Mouse (Mus musculus): ENCODE data around the gene Mecp2.
"Not testable (repeated sequence)": the region's sequence is repeated elsewhere in the genome, so short reads cannot be mapped to it uniquely, and the experiment has no call there.

Mecp2 gene

DNA sequence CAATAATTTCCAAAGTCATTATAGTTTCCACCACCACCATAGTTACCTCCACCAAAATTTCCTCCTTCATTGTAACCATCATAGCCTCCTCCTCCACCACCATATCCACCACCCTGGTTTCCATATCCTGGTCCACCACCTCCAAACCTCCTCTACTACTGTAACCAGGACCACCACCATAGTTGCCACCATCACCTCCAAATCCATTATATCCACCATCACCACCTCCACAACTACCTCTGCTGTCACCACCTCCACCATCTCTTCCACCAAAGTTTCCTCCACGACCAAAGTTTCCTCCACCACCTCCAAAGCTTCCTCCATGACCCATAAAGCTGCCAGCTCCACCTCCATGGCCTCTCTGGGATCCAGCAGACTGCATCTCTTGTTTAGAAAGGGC is at the start of gene Mecp2:
Gene Mecp2 (minus strand): TSS at position 101 of the 400 bp plus-strand sequence.
- not testable (repeated sequence) for DNase-seq (ENCODE audit: low read depth)

DNA sequence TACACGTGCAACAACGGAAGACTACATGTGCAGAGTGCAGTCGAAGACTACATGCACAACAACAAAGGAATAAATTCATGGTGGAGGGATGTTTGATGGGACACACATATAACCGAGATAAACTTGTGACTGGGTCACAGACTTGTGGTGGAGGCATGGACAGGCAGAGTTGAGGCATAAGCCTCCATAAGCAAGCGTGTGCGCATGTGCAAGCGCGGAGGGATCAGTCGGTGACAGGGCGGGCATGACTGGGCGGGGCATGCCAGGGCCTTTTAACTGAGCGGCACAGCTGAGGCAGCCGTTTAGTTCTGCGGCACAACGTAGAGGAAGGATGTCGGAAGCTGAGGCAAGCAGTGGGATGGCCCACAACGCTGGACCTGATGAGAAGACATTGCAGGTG is 41.8 kb upstream of the Mecp2 start, which contains the start of gene Tktl1:
Gene Tktl1 (plus strand): TSS at position 301 of the 400 bp plus-strand sequence.
- no peak for DNase-seq (ENCODE audit: low read depth)

GRCm38 (mm10) chrX:74167738-74168137 is 32.6 kb upstream of the Mecp2 start, which contains the start of gene Tex28:
TSS of gene Tex28 (minus strand) at chrX:74167838.
- no peak for DNase-seq (ENCODE audit: low read depth)

DNA sequence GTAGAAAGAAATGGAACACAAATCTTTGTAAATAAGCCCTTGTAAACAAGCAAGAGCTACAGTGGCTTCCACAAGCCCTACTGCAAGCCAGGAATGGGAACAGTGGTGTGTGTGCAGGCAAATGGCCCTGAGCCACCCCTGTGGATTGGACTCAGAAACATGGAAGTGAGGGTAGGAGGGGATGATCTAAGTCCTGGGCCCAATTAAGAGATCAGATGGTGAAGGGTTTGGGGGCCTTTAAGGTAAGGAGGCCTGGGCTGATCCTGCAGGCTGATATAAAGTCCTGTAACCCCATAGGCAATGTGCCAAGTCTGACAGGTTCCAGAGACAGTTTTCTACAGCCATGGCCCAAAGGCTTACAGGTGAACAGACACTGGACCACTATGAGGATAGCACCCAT is 8.0 kb downstream of the Mecp2 start, which contains the start of gene Opn1mw:
Gene Opn1mw (plus strand): TSS at position 301 of the 400 bp plus-strand sequence.
- DNase-seq (ENCODE audit: low read depth) = no peak

- DNase-seq (ENCODE audit: low read depth) = peak; percentile 61
Observed at GRCm38 (mm10) chrX:74124975-74125374, 10.2 kb downstream of the Mecp2 start.

DNA sequence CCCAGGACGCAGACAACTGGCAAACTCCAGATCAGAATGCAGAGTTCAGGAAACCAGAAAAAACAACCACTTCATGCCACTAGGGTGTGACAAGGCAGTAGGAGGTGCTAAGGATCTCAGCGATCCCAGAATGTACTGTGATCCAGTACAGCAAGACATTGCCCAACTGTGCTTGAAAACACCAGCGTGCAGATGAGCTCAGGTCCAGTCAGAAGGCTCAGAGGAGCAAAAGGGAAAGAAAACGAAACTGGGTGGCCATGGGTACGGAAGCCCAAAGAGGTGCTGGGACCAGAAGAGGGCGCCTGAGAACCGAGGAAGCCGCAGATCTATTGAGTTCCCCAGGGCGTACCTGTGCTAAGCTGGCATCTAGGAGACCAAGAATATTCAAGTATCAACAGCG is 19.7 kb downstream of the Mecp2 start:
- peak; percentile 82 for DNase-seq (ENCODE audit: low read depth)

GRCm38 (mm10) chrX:74114036-74114435 is 21.1 kb downstream of the Mecp2 start:
- DNase-seq (ENCODE audit: low read depth) = no peak

DNA sequence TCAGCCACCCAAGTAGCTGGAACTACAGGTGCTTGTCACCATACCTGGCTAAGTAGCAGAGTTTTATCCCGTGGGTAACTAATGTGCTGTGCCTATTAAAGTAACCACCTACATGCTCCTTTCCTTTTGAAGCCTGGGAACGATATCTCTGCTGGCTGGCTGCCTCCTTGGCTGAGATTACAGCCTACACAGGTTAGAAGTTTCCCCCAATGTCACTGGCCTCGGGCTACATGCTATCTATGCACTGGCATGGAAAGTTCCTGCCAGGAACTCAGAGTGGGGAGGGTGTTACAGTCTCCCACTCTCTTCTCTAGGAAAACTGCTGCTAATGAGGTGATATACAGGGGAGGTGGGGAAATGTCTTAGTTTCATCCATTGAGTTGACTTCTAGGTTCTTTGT is 26.4 kb downstream of the Mecp2 start:
- no peak for DNase-seq (ENCODE audit: low read depth)

DNA sequence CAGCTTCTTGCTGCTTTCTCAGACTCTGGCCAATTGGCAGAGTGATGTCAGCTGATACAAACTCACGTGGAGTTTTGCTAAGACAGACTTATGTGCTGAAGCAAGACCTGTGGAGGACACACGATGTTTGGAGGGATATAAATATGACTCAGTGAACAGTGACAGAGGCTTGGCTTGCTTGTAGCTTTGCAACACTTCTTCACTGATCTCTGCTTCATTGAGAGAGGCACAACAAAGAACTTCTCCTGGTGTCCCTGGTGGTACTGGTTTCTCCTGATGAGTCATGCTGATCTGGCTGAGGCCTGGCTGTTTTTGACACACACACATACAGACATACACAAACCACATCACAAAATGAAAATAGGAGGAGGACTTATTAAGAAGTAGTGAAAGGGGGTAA is 29.2 kb downstream of the Mecp2 start:
- DNase-seq (ENCODE audit: low read depth) = no peak

DNA sequence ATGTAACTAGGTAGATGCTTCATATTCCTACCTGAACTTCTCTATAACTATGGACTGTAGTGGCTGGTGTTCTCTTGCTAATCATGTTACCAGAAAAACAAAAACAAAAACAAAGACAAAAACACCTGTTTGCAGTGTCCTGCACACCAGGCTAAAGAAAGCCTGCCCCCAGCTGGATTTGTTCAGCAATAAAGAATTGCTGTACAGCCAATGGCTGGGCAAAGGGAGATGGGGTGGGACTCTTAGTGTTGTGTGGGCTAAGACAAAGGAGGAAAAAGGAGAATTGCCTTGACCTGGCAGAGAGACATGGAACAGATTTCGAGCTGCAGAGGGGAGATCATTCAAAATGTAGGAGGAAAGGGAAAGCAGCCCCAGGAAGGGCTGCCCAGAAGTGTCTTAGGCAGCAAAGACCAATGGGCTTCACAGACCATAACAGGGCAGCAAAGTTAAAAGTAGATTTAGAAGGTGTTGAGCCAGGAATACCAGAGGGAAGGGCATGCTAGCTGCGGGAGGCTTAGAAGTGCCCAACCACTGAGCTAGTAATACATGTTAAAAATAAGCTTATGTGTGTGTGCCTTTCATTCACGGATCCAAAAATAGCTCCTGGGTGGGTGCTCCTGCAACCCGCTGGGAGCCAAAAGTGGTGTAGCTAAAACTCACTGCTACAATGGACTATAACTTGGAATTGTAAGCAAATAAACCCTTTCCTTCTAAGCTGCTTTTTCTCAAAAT is 31.5 kb downstream of the Mecp2 start:
- DNase-seq (ENCODE audit: low read depth) = no peak

DNA sequence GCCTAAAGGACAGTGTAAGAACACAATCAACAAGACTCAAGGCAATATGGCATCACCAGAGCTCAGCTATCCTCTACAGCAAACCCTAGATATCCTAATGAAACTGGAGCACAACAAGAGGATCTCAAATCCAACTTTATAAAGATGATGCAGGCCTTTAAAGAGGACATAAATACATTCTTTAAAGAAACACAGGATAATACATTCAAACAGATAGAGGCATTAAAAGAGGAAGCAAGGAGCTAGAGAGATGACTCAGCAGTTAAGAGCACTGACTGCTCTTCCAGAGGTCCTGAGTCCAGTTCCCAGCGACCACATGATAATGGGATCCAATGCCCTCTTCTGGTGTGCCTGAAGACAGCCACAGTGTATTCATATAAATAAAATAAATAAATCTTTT is 40.0 kb downstream of the Mecp2 start:
- no peak for DNase-seq (ENCODE audit: low read depth)

DNA sequence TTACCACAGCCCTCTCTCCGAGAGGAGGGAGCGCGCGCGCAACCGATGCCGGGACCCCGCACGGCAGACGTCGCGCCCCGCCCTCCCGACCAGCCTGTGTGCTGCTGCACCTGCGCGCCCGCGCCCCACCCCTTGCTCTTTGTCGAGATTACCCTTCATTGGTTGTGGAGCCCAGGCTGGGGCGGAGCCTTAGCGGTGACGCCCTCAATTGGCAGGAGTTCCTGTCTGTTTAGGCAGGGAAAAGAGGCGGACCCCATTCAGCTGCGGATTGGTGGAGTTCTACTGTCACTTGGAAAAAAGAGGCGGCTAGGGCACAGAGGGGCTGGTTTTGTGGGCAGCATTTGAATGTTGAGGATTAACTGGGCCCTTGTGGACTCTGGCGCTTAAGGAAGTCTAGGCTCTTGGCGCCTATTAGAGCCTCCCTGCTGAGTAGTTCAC is 49.5 kb downstream of the Mecp2 start:
- DNase-seq (ENCODE audit: low read depth) = peak; percentile 96

GRCm38 (mm10) chrX:74084946-74085498 is 50.1 kb downstream of the Mecp2 start:
- peak; percentile 80 for DNase-seq (ENCODE audit: low read depth)

DNA sequence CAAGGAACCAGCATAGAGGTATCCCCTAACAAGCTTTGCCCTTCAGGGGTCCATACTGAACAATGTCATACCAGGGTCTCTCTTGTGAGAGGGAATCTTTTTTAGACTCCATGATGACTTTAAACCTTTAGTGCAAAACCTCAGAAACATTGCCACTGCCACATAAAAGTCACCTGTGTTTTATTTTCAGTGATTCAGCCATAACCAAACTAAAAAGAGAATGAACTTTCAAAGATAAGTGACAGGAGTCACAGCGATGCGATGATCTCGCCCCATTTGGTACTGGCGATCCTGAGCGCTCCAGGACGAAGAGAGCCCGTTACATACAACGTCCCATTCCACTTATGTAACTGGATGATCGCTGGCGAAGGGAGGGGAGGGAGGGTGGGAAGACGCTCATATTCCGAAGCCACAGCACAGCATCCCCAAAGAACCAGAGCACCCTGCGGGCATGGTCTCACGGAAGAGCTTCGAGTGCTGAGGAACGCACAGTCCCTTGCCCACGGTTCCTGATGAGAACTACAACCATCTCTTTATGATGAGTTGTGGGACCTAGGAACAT is 50.8 kb downstream of the Mecp2 start:
- no peak for DNase-seq (ENCODE audit: low read depth)

DNA sequence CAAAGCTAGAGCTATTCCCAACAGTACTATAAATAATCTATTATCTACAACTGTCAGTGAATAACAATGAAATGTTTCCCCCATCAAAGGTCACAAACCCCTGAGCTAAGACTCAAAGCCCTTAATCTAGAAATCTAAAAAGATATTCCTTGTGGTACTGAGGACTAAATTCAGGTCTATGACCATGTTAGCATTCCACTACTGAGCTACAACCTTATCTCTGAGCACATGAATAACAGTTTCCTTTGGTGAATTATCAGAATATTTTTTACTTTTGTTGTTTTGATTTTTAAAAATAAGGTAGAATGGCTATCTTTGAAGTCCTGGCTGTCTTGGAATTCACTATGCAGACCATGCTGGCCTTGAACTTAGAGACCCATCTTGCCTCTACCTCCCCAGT is 64.4 kb downstream of the Mecp2 start:
- DNase-seq (ENCODE audit: low read depth) = no peak

DNA sequence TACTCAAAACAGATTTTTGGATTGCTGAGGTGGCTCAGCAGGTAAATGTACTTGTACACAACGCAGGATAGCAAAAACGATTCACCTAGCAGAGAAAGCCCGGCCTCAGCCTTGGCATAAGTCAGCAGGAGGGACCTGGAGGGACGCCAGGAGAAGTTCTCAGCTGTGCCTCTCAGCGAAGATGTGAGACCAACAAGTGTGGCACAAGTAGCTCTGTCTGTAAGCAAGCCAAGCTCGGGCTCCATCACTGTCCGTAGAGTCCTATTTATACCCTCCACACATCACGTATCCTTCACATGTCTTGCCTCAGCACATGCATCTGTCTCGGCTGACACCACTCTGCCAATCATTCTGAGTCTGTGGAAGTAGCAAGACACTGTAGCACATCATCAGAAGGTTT is 67.3 kb downstream of the Mecp2 start:
- no peak for DNase-seq (ENCODE audit: low read depth)

GRCm38 (mm10) chrX:74045107-74045506 is 90.1 kb downstream of the Mecp2 start:
- DNase-seq (ENCODE audit: low read depth) = no peak

DNA sequence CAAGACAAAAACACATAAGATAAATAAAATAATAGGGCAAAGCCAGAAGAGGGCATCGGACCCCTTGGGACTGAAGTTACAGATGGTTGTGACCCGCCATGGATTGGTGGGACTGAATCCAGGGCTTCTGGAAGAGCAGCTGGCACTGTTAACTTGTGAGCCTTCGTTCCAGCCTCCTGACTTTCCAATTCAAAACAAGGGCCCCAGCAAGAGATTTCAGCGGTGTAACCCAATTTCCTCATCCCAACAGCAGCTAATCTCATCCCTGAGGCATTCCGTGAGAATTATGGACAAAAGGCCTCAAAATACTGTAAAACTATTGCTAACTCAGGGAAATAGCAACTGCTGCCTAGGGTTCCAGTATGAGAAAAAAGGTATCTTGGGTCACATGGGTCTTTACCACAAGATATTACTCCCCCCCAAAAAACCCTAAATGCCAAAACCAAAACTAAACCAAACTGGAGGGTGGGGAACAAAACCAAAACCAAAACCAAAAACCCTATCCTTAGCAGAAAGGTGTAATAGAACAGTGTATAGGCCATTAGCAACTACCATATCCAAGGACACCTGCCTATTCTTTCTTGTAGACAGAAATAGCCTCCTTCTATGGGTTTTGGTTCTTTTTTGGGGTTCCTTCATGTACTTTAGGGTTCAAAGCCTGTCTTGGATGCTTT is 97.3 kb downstream of the Mecp2 start:
- DNase-seq (ENCODE audit: low read depth) = peak; percentile 21

DNA sequence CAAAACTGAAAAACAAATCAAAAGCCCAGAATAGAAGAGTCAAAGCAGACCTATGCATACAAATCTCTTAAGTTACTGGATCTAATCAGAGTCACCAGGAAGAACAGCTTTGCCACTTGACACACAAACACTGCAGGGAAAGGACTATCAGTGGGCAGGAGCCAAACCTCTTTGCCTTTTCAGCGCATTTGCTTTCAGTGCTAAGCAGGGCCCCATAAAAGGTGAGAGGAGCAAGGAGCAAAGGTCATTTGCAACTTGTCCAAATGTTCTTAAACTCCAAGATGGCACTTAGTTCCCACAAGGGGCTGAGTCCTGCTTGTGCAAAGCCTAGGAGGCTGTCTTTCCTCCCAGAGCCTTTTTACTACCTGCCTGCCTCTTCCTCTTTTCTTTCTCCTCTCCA is 105.2 kb downstream of the Mecp2 start:
- DNase-seq (ENCODE audit: low read depth) = no peak

DNA sequence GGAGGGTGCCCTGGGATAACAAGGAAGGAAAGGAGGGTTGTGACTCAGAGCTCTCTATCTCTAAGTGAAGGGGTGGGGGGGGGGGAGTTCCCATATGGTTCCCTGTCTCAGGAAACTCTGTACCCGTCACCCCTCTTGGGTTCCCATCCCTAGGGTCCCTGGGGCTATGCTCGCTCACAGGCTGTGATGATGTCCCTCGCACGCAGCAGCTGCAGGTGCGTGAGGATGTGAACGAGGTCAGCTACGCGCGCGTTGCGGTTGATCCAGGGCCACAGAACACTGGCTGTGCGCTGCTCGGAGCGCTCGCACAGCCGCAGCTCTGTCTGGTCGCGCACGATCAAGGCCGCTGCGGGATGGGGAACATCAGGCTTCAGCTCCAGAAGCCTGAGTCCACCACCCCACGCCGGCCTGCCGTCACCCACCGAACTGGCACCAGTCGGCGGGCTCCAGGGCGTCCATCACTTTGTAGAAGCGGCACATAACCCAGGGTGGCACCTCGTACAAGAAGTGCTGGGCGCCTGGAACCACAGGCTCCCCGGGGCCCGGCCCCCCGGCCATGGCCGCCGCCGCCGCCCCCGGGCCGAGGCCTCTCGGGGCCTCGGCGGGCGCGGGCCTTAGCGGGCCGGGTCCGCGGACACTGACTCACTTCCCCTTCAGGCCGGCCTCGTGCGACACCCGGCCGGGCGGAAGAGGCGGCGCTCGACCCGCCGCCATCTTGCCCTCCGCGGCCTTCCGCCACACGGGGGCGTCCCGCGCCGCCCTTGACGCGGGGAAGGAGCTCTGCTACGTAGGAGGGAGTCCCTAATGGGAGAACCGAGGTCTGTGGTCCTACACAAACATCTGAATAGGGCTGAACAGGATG is 111.7 kb downstream of the Mecp2 start, which contains the start of gene Irak1:
Gene Irak1 (minus strand): TSS at position 731 of the 862 bp plus-strand sequence.
- DNase-seq (ENCODE audit: low read depth) = peak; percentile 86

GRCm38 (mm10) chrX:74022795-74023187 is 112.4 kb downstream of the Mecp2 start:
- peak; percentile 38 for DNase-seq (ENCODE audit: low read depth)

DNA sequence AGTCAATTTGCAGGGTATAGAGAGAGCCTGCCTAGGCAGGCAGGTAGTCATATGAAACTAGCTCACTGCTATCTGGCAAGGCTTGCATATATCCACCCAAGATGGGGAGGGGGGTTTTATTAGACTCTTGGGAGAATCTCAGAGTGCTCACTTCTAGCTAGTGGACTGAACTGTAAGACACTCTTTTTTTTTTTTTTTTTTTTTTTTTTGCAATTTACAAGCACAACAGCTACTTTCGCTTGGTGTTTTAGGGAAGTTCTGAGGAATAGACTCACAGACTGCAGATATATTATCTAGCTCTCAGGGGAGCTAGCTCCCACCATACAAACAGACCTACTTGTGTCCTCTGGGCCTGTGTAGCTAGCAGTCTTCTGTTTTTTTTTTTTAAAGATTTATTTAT is 120.6 kb downstream of the Mecp2 start:
- no peak for DNase-seq (ENCODE audit: low read depth)

Measured in induced T-regulatory cell, adult 2 months (primary cell).